Mouse (Mus musculus) myocyte (in vitro differentiated cells): ENCODE results near the gene Msrb3.

Experiments
- CEBPB ChIP-seq: IDR thresholded peaks from 2 replicates; pipeline ENCODE4 v1.6.1; 2011; ENCODE audit warnings: mild to moderate bottlenecking, moderate library complexity; ENCODE audit not compliant: poor library complexity, insufficient read depth, severe bottlenecking
- E2F4 ChIP-seq: IDR thresholded peaks from one replicate; pipeline ENCODE4 v1.6.1; 2011; ENCODE audit warnings: mild to moderate bottlenecking, control low read depth, moderate library complexity; ENCODE audit not compliant: insufficient read depth
- MAX ChIP-seq: IDR thresholded peaks from one replicate; pipeline ENCODE4 v1.6.1; 2011; ENCODE audit warnings: low read depth, mild to moderate bottlenecking, control low read depth
- MYOD1 ChIP-seq, 3 experiments: IDR thresholded peaks; one replicate each; pipeline ENCODE4 v1.6.1; 2011; ENCODE audit warnings: control low read depth in 2 of 3, low read depth in 2 of 3, mild to moderate bottlenecking in 2 of 3, moderate library complexity in 1 of 3; ENCODE audit not compliant: insufficient read length in 2 of 3, control insufficient read depth in 1 of 3
- MYOG ChIP-seq, 3 experiments: IDR thresholded peaks; one replicate each; pipeline ENCODE4 v1.6.1; 2011; ENCODE audit warnings: control low read depth in 2 of 3, low read depth in 2 of 3, mild to moderate bottlenecking in 2 of 3; ENCODE audit not compliant: insufficient read length in 2 of 3, control insufficient read depth in 1 of 3, insufficient read depth in 1 of 3
- POLR2A ChIP-seq: IDR thresholded peaks from one replicate; pipeline ENCODE4 v1.6.1; 2011; ENCODE audit warnings: low read depth, mild to moderate bottlenecking, control low read depth, moderate library complexity; ENCODE audit not compliant: insufficient read length
- POLR2AphosphoS2 ChIP-seq: IDR thresholded peaks from one replicate; pipeline ENCODE4 v1.6.1; 2011; ENCODE audit warnings: low read depth, control low read depth; ENCODE audit not compliant: insufficient read length
- REST ChIP-seq: IDR thresholded peaks from one replicate; pipeline ENCODE4 v1.6.1; 2011; ENCODE audit warnings: mild to moderate bottlenecking, control low read depth, moderate library complexity; ENCODE audit not compliant: insufficient read depth, insufficient read length
- TCF12 ChIP-seq: IDR thresholded peaks from one replicate; pipeline ENCODE4 v1.6.1; 2011; ENCODE audit warnings: mild to moderate bottlenecking, control low read depth; ENCODE audit not compliant: poor library complexity, insufficient read depth, severe bottlenecking
- TCF3 ChIP-seq: IDR thresholded peaks from one replicate; pipeline ENCODE4 v1.6.1; 2011; ENCODE audit warnings: low read depth, control low read depth; ENCODE audit not compliant: insufficient read length
- USF1 ChIP-seq: IDR thresholded peaks from one replicate; pipeline ENCODE4 v1.6.1; 2011; ENCODE audit warnings: low read depth, mild to moderate bottlenecking, control low read depth, moderate library complexity

- no peak for TF ChIP-seq POLR2A
- TF ChIP-seq USF1: no peak
- TF ChIP-seq E2F4: no peak
- no peak for TF ChIP-seq TCF12
- no peak for TF ChIP-seq MAX
- no peak for TF ChIP-seq POLR2AphosphoS2
- TF ChIP-seq MYOD1 (IDR thresholded peaks at IDR 0.05; ENCODE audit: control insufficient read depth in 1 of 3, insufficient read length in 2 of 3, low read depth in 2 of 3): no peak
- TF ChIP-seq TCF3: no peak
- no peak for TF ChIP-seq MYOG (IDR thresholded peaks at IDR 0.05; ENCODE audit: control insufficient read depth in 1 of 3, insufficient read depth in 1 of 3, insufficient read length in 2 of 3, low read depth in 2 of 3)
- no peak for TF ChIP-seq REST
- no peak for TF ChIP-seq CEBPB
Observed at GRCm38 (mm10) chr10:120763656-120764466, 135.0 kb downstream of the Msrb3 start.
